Mouse (Mus musculus): ENCODE results near the gene Gcsh. TPM values are rescaled to one million over a fixed set of nuclear protein-coding genes. Genes with fewer than 3 reads are reported as not detected.

Gcsh gene
- polyA plus RNA-seq, 1 experiment from 2014 or later = 111 TPM

DNA sequence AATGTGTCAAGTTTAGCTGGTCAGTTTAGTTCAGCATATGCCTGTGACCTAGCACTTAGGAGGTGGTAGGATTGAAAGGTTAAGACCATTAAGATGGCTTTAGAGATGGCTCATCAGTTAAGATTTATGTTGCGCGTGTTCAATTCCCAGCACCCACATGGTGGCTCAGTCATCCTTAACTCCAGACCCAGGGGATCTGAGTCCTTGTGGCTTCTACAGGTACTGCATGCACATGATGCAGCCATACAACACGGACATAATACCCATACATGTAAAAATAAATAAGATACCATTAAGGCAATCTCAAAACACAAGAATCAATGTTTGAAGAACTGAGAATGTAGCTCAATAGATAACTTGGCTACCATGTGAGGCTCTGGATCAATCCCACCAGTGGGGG lies 3.5 kb downstream of the Gcsh start:
- no peak for ATAC-seq (ENCODE audit: low read depth)
- H3K4me1 ChIP-seq (ENCODE audit: control insufficient read depth, insufficient read depth, low read length) = peaks cover 10% of the 10 kb centered on the region; the same call in 1 of the 2 replicates
- H3K27ac ChIP-seq (ENCODE audit: low read depth, low read length) = no peak overlapping the region
- H3K27me3 ChIP-seq (ENCODE audit: control insufficient read depth, insufficient read depth, low read length) = no peaks in the 10 kb centered on the region
- WGBS = 97% methylated on average over 3 of the region's 3 CpGs
- no peaks in the 10 kb centered on the region for H3K36me3 ChIP-seq (ENCODE audit: control insufficient read depth, insufficient read depth, low read length)
- no peak overlapping the region for H3K4me3 ChIP-seq (ENCODE audit: low read depth, low read length)
- H3K9ac ChIP-seq (replicated peaks; ENCODE audit: low read depth, low read length) = no peak overlapping the region
- H3K9me3 ChIP-seq (ENCODE audit: control insufficient read depth, low read length) = no peaks in the 10 kb centered on the region
- no peak overlapping the region for H3K4me2 ChIP-seq (ENCODE audit: low read depth, low read length)

DNA sequence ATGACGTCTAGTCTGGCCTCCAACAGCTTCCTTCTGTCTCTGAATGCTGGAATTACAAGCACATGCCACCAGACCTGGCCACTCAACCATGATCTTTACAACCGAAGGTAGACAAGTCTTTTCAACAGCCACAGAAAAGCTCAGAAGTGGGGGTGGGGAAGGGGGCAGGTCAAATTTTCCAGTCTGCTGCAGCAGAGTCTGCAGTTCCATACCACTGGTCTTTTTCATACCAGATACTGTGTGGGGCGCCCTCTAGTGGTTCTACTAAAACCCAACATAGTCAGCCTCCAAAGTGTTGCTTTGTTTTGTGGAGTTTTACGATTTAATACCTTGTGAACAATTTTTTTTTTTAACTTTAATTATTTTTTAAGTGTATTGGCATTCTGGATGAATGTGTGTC lies 13.2 kb downstream of the Gcsh start:
- no peak for ATAC-seq (ENCODE audit: low read depth)
- Histone ChIP-seq H3K4me2 (ENCODE audit: low read depth, low read length) (no peak overlapping the region), H3K9me3 (ENCODE audit: control insufficient read depth, low read length) (no peaks in the 10 kb centered on the region), H3K27ac (ENCODE audit: low read depth, low read length) (no peak overlapping the region), H3K27me3 (ENCODE audit: control insufficient read depth, insufficient read depth, low read length) (no peaks in the 10 kb centered on the region), H3K4me3 (ENCODE audit: low read depth, low read length) (no peak overlapping the region), H3K9ac (replicated peaks; ENCODE audit: low read depth, low read length) (no peak overlapping the region), H3K36me3 (ENCODE audit: control insufficient read depth, insufficient read depth, low read length) (peaks cover 3% of the 10 kb centered on the region; the same call in 1 of the 2 replicates), H3K4me1 (ENCODE audit: control insufficient read depth, insufficient read depth, low read length) (peaks cover 8% of the 10 kb centered on the region; the same call in 1 of the 2 replicates)
- 11% methylated on average over 4 of the region's 4 CpGs for WGBS

- peak within 1 kb of the TSS; percentile 76 for H3K4me2 ChIP-seq (ENCODE audit: low read depth, low read length)
- H3K4me1 ChIP-seq (ENCODE audit: control insufficient read depth, insufficient read depth, low read length) = peaks cover 8% of the 10 kb centered on the region; the same call in 1 of the 2 replicates
- H3K4me3 ChIP-seq (ENCODE audit: low read depth, low read length) = peak within 1 kb of the TSS; percentile 72
- peaks cover 3% of the 10 kb centered on the region; the same call in 1 of the 2 replicates for H3K36me3 ChIP-seq (ENCODE audit: control insufficient read depth, insufficient read depth, low read length)
- under 1% methylated on average over 46 of the region's 46 CpGs for WGBS
- H3K9ac ChIP-seq (replicated peaks; ENCODE audit: low read depth, low read length) = peak within 1 kb of the TSS; percentile 59
- no peaks in the 10 kb centered on the region for H3K9me3 ChIP-seq (ENCODE audit: control insufficient read depth, low read length)
- no peaks in the 10 kb centered on the region for H3K27me3 ChIP-seq (ENCODE audit: control insufficient read depth, insufficient read depth, low read length)
- H3K27ac ChIP-seq (ENCODE audit: low read depth, low read length) = peak within 1 kb of the TSS; percentile 6; the same call in 1 of the 2 replicates
- peak; percentile 98 for ATAC-seq (ENCODE audit: low read depth)
These were observed 14.6 kb downstream of the Gcsh start, which contains the start of gene 1700030J22Rik for GRCm38 (mm10) chr8:116978631-116979256. TSS of gene 1700030J22Rik (minus strand) at chr8:116978959.

- 30% methylated on average over 8 of the region's 8 CpGs for WGBS
- H3K27me3 ChIP-seq (ENCODE audit: control insufficient read depth, insufficient read depth, low read length) = no peaks in the 10 kb centered on the region
- H3K9me3 ChIP-seq (ENCODE audit: control insufficient read depth, low read length) = no peaks in the 10 kb centered on the region
- peak overlapping the region; percentile 72 for H3K4me3 ChIP-seq (ENCODE audit: low read depth, low read length)
- peak overlapping the region; percentile 76 for H3K4me2 ChIP-seq (ENCODE audit: low read depth, low read length)
- H3K27ac ChIP-seq (ENCODE audit: low read depth, low read length) = no peak overlapping the region; the same call in 1 of the 2 replicates
- H3K36me3 ChIP-seq (ENCODE audit: control insufficient read depth, insufficient read depth, low read length) = no peaks in the 10 kb centered on the region
- H3K4me1 ChIP-seq (ENCODE audit: control insufficient read depth, insufficient read depth, low read length) = peaks cover 8% of the 10 kb centered on the region; the same call in 1 of the 2 replicates
- peak overlapping the region; percentile 59 for H3K9ac ChIP-seq (replicated peaks; ENCODE audit: low read depth, low read length)
- no peak for ATAC-seq (ENCODE audit: low read depth)
These were observed 15.3 kb downstream of the Gcsh start for GRCm38 (mm10) chr8:116978052-116978451.

GRCm38 (mm10) chr8:116975606-116976005 lies 17.7 kb downstream of the Gcsh start:
- H3K4me2 ChIP-seq (ENCODE audit: low read depth, low read length) = no peak overlapping the region
- H3K36me3 ChIP-seq (ENCODE audit: control insufficient read depth, insufficient read depth, low read length) = no peaks in the 10 kb centered on the region
- WGBS = 69% methylated on average over 5 of the region's 5 CpGs
- no peak overlapping the region for H3K9ac ChIP-seq (replicated peaks; ENCODE audit: low read depth, low read length)
- no peaks in the 10 kb centered on the region for H3K27me3 ChIP-seq (ENCODE audit: control insufficient read depth, insufficient read depth, low read length)
- H3K4me1 ChIP-seq (ENCODE audit: control insufficient read depth, insufficient read depth, low read length) = peaks cover 8% of the 10 kb centered on the region; the same call in 1 of the 2 replicates
- H3K27ac ChIP-seq (ENCODE audit: low read depth, low read length) = no peak overlapping the region
- H3K9me3 ChIP-seq (ENCODE audit: control insufficient read depth, low read length) = no peaks in the 10 kb centered on the region
- no peak for ATAC-seq (ENCODE audit: low read depth)
- no peak overlapping the region for H3K4me3 ChIP-seq (ENCODE audit: low read depth, low read length)

DNA sequence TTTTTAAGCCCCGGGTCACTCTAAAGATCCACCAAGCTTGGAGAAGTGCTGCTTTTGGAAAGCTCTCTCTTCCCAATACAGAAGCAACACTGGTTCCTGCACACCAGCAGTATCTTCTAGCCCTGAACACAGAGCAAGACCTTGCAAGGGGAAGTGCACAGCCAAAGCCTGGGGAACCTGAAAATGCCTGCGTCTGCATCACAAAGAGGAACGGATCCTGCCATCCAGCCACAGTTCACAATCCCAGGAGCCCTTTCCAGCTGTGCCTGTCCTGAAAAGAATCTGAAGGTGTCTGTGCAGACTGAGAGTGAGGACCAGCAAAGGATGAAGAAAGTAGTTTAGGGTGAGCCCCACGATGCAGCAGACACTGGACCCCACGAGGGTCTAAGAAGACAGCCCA lies 18.3 kb downstream of the Gcsh start:
- Histone ChIP-seq H3K9ac (replicated peaks; ENCODE audit: low read depth, low read length) (no peak overlapping the region), H3K4me3 (ENCODE audit: low read depth, low read length) (no peak overlapping the region), H3K36me3 (ENCODE audit: control insufficient read depth, insufficient read depth, low read length) (no peaks in the 10 kb centered on the region), H3K9me3 (ENCODE audit: control insufficient read depth, low read length) (no peaks in the 10 kb centered on the region), H3K4me1 (ENCODE audit: control insufficient read depth, insufficient read depth, low read length) (peaks cover 8% of the 10 kb centered on the region; the same call in 1 of the 2 replicates), H3K27me3 (ENCODE audit: control insufficient read depth, insufficient read depth, low read length) (no peaks in the 10 kb centered on the region), H3K4me2 (ENCODE audit: low read depth, low read length) (no peak overlapping the region), H3K27ac (ENCODE audit: low read depth, low read length) (no peak overlapping the region)
- 36% methylated on average over 5 of the region's 5 CpGs for WGBS
- no peak for ATAC-seq (ENCODE audit: low read depth)

- Histone ChIP-seq H3K4me1 (ENCODE audit: control insufficient read depth, insufficient read depth, low read length) (no peaks in the 10 kb centered on the region), H3K4me3 (ENCODE audit: low read depth, low read length) (no peak overlapping the region), H3K27ac (ENCODE audit: low read depth, low read length) (no peak overlapping the region), H3K36me3 (ENCODE audit: control insufficient read depth, insufficient read depth, low read length) (no peaks in the 10 kb centered on the region), H3K9ac (replicated peaks; ENCODE audit: low read depth, low read length) (no peak overlapping the region), H3K27me3 (ENCODE audit: control insufficient read depth, insufficient read depth, low read length) (no peaks in the 10 kb centered on the region), H3K4me2 (ENCODE audit: low read depth, low read length) (no peak overlapping the region), H3K9me3 (ENCODE audit: control insufficient read depth, low read length) (no peaks in the 10 kb centered on the region)
- ATAC-seq (ENCODE audit: low read depth) = no peak
- WGBS = 86% methylated on average over 6 of the region's 6 CpGs
These were observed 23.8 kb downstream of the Gcsh start for GRCm38 (mm10) chr8:116969531-116969930.

DNA sequence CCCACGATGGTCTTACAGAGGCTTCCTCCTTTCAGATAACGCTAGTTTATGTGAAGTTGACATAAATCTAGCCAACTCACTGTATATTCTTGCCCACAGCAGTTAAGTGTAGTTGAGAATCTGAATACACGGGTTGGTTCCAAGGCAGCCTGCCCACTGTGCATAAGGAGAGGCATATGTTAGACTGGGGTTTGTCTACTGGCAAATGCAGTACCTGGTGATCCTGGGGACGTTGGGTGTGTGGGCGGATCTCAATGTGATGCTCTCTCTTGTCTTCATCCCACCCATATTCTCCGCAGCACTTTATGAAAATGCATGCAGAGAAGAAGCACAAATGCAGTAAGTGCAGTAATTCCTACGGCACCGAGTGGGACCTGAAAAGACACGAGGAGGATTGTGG lies 38.9 kb downstream of the Gcsh start:
- Histone ChIP-seq H3K4me3 (ENCODE audit: low read depth, low read length) (no peak overlapping the region), H3K36me3 (ENCODE audit: control insufficient read depth, insufficient read depth, low read length) (peaks cover 48% of the 10 kb centered on the region), H3K4me2 (ENCODE audit: low read depth, low read length) (no peak overlapping the region), H3K27ac (ENCODE audit: low read depth, low read length) (no peak overlapping the region), H3K27me3 (ENCODE audit: control insufficient read depth, insufficient read depth, low read length) (no peaks in the 10 kb centered on the region), H3K9me3 (ENCODE audit: control insufficient read depth, low read length) (no peaks in the 10 kb centered on the region), H3K4me1 (ENCODE audit: control insufficient read depth, insufficient read depth, low read length) (no peaks in the 10 kb centered on the region), H3K9ac (replicated peaks; ENCODE audit: low read depth, low read length) (no peak overlapping the region)
- WGBS = 93% methylated on average over 9 of the region's 9 CpGs
- ATAC-seq (ENCODE audit: low read depth) = no peak

DNA sequence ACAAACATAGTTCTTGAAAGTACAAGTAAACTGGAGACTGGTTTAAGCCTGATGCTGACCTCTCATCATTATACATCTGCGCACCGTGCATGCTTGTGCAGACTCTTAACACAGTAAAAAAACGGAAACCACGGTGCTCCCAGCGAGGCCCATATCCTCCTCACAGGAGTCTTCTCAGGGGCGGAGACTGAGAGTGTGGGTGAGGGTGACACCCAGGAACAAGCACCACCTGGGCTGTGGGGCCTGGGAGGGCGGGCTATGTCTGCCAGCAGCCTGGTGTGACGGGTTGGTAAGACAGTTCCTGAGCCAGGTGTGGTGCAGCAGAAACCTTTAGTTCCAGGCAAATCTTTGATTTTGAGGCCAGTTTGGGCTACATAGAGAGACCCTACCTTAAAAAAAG lies 40.9 kb downstream of the Gcsh start:
- WGBS = 92% methylated on average over 8 of the region's 8 CpGs
- Histone ChIP-seq H3K27me3 (ENCODE audit: control insufficient read depth, insufficient read depth, low read length) (no peaks in the 10 kb centered on the region), H3K4me1 (ENCODE audit: control insufficient read depth, insufficient read depth, low read length) (no peaks in the 10 kb centered on the region), H3K9me3 (ENCODE audit: control insufficient read depth, low read length) (no peaks in the 10 kb centered on the region), H3K36me3 (ENCODE audit: control insufficient read depth, insufficient read depth, low read length) (peaks cover 35% of the 10 kb centered on the region), H3K9ac (replicated peaks; ENCODE audit: low read depth, low read length) (no peak overlapping the region), H3K4me3 (ENCODE audit: low read depth, low read length) (no peak overlapping the region), H3K27ac (ENCODE audit: low read depth, low read length) (no peak overlapping the region), H3K4me2 (ENCODE audit: low read depth, low read length) (no peak overlapping the region)
- ATAC-seq (ENCODE audit: low read depth) = no peak

Measured in neural tube, embryonic 14.5 days (tissue).